Mouse (Mus musculus) midbrain, embryonic 12.5 days (tissue): ENCODE results near the gene Sema4d. TPM values are rescaled to one million over a fixed set of nuclear protein-coding genes. Genes with fewer than 3 reads are reported as not detected.

Source experiments
- ATAC-seq: fragments of 200-750 bp; cut with Nextera tagmentation; 2 replicates; pipeline ENCODE4 v1.8.0; 2017; ENCODE audit warnings: low read depth, moderate TSS enrichment, moderate library complexity; ENCODE audit not compliant: low FRiP score
- H3K27ac ChIP-seq: fragments of 300-500 bp; sonication (generic); replicated peaks from 2 replicates; pipeline ENCODE4 v1.5.1; 2016; ENCODE audit warnings: mild to moderate bottlenecking
- H3K27me3 ChIP-seq: fragments of 300-500 bp; sonication (generic); 2 replicates; pipeline ENCODE4 v1.6.1; 2016; ENCODE audit warnings: mild to moderate bottlenecking
- H3K36me3 ChIP-seq: fragments of 300-500 bp; sonication (generic); 2 replicates; pipeline ENCODE4 v1.6.1; 2016
- H3K4me1 ChIP-seq: fragments of 300-500 bp; sonication (generic); 2 replicates; pipeline ENCODE4 v1.6.1; 2016
- H3K4me2 ChIP-seq: fragments of 300-500 bp; sonication (generic); replicated peaks from 2 replicates; pipeline ENCODE4 v1.6.1; 2016; ENCODE audit warnings: mild to moderate bottlenecking, moderate library complexity
- H3K4me3 ChIP-seq: fragments of 300-500 bp; sonication (generic); 2 replicates; pipeline ENCODE4 v1.5.1; 2016; ENCODE audit warnings: mild to moderate bottlenecking
- H3K9ac ChIP-seq: fragments of 300-500 bp; sonication (generic); replicated peaks from 2 replicates; pipeline ENCODE4 v1.6.1; 2016; ENCODE audit warnings: mild to moderate bottlenecking, moderate library complexity
- H3K9me3 ChIP-seq: fragments of 300-500 bp; sonication (generic); 2 replicates; pipeline ENCODE4 v1.6.1; 2016; ENCODE audit warnings: mild to moderate bottlenecking
- WGBS: fragments of 180-500 bp; shearing (Covaris S2); methylation state at CpG from one replicate; pipeline ENCODE4 v1.1.7; 2016; 5-methylcytosine and 5-hydroxymethylcytosine counted together
- polyA plus RNA-seq: library from polyadenylated mRNA; unstranded; fragments of >200 nt; fragmentation: Nextera tagmentation; extraction: Ambion mirVana; gene quantifications from 2 replicates; pipeline ENCODE4 v1.2.1, GENCODE M21; 2016

Sema4d gene
- polyA plus RNA-seq, 1 experiment from 2014 or later: 4.9 TPM

DNA sequence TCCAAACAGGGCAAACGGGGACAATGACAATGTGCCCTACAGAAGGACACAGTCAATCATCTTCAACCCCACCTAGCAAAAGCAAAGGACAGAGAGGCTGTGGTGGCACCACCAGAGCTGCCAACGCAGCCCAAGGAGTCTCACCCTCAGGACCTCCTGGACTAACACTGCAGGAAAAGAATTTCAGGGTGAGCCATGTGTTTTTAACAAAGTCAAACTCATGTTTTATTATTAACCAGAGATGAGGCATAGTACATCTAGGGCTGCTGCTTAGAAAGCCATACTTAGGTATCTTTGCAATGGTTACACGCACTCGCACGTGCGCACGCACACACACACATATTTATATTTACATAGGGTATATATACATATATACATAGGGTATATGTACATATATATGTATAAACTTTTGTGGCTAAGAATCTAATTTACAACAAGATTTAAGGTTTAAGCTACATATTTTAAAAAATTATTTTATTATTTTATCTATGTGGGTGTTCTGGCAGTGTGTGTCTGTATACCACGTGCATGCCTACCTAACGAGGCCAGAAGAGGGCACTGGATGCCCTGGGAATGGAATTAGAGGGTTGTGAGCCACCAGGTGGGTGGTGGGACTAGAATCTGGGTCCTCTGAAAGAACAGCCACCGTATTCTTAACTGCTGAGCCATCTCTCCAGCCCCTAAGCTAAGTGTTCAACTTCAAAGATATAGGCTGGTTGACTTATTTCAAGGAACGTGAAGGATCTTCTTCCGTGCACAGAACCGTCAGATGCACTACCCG, 22.7 kb downstream of the Sema4d start:
- no peak for ATAC-seq
- Histone ChIP-seq H3K9ac (no peak overlapping the region), H3K36me3 (no peaks in the 10 kb centered on the region), H3K4me3 (no peak overlapping the region), H3K27ac (no peak overlapping the region), H3K4me2 (no peak overlapping the region), H3K9me3 (no peaks in the 10 kb centered on the region), H3K4me1 (no peaks in the 10 kb centered on the region), H3K27me3 (no peaks in the 10 kb centered on the region)
- WGBS: 93% methylated on average over 14 of the region's 14 CpGs

DNA sequence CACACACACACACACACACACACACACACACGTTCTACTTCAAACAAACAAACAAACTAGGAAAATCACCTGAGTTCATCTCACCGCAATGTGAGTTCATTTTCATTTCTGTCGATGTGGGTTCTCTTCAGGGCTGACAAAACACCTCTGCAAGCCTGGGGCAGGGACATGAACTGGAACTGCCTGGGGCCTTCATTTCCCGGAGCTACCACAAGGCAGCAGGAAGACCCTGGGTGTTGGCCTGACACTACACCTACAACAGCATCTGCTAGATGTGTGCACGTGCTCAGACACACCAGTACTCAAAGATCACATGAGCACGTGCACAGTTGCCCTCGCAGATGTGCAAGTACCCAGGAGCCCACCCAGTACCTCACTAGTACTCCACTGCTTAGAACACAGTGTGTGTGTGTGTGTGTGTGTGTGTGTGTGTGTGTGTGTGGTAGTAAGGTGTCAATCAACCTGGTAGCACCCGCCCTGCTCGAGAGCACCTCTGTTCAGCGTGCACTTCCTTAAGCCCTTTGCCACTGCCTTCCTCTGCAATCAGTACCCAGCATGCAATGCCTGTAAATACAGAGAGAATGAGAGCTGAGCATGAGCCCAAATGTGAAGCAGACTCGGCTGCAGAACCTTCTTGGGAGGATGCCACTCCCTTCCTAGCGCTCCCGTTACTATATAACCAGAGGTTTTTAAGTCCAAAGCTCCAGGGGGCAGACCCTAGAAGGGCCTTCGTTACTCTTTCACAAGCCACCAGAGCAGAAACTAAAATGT, 25.4 kb downstream of the Sema4d start:
- no peaks in the 10 kb centered on the region for H3K27me3 ChIP-seq
- no peaks in the 10 kb centered on the region for H3K4me1 ChIP-seq
- H3K4me3 ChIP-seq: no peak overlapping the region
- 82% methylated on average over 14 of the region's 14 CpGs for WGBS
- no peak for ATAC-seq
- H3K9ac ChIP-seq: no peak overlapping the region
- no peaks in the 10 kb centered on the region for H3K36me3 ChIP-seq
- H3K27ac ChIP-seq: no peak overlapping the region
- no peak overlapping the region for H3K4me2 ChIP-seq
- no peaks in the 10 kb centered on the region for H3K9me3 ChIP-seq

DNA sequence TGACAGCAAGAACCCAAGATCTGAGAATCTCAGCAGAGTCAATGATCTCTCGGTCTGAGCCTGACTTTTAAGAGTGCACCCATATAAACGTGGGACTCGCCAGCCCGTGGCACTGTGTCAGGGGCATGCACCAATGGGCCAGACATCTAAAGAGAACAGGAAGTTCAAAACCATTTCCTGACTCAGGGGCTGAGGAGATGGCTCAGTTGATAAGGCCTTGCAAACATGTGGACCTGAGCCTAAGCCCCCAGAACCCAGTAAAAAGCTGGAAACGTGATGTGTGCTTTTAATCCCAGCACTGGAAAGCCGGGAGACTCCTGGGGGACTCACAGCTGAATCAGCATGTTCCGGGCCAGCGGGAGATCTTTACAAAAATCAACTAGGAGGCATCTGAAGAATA, 26.0 kb downstream of the Sema4d start:
- WGBS: 76% methylated on average over 8 of the region's 8 CpGs
- H3K27me3 ChIP-seq: no peaks in the 10 kb centered on the region
- no peaks in the 10 kb centered on the region for H3K36me3 ChIP-seq
- ATAC-seq: no peak
- no peak overlapping the region for H3K9ac ChIP-seq
- no peak overlapping the region for H3K4me2 ChIP-seq
- no peak overlapping the region for H3K4me3 ChIP-seq
- H3K9me3 ChIP-seq: no peaks in the 10 kb centered on the region
- no peak overlapping the region for H3K27ac ChIP-seq
- no peaks in the 10 kb centered on the region for H3K4me1 ChIP-seq

DNA sequence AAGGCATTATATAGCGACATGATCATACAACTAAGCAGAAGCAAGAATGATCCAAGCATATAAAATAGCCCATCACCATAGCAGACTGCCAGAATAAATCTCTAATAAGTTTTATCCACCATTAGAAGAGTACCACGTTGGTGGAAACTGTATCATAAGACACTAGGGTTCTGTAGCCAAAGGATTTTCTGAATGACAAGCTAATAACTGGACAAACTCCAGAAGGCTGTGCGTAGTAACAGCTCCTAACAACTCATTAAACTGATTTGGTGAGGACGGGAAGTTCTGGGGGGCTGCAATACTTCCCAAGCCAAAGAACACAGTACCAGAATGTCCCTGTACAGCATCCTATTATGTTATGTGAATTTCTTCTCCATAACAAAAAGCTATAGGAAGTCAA, 26.8 kb downstream of the Sema4d start:
- Histone ChIP-seq H3K36me3 (no peaks in the 10 kb centered on the region), H3K9me3 (no peaks in the 10 kb centered on the region), H3K4me1 (peaks cover 6% of the 10 kb centered on the region), H3K27me3 (no peaks in the 10 kb centered on the region), H3K9ac (no peak overlapping the region), H3K4me2 (no peak overlapping the region), H3K27ac (no peak overlapping the region), H3K4me3 (no peak overlapping the region)
- 87% methylated on average over 4 of the region's 4 CpGs for WGBS
- no peak for ATAC-seq

DNA sequence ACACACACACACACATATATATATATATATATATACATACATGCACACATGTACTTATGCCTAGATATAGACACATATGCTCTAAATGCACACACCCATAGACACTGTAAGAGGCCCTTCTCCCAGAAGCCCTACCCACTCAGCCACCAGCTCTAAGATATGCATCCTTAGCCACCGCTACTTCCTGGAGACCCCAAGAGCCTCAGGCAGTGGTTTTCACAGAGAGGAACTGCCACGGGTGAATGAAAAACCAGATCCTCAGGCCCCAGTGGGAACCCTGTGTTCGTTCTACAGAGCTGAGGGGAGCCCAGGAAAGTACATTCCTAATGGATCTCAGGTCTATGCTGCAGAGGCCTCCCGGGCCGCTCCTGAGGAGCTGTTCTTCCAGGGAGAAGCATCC, 28.2 kb downstream of the Sema4d start:
- Histone ChIP-seq H3K27ac (no peak overlapping the region), H3K27me3 (no peaks in the 10 kb centered on the region), H3K4me3 (no peak overlapping the region), H3K4me2 (no peak overlapping the region), H3K9ac (no peak overlapping the region), H3K4me1 (peaks cover 17% of the 10 kb centered on the region), H3K36me3 (no peaks in the 10 kb centered on the region), H3K9me3 (no peaks in the 10 kb centered on the region)
- WGBS: 80% methylated on average over 5 of the region's 5 CpGs
- ATAC-seq: no peak

DNA sequence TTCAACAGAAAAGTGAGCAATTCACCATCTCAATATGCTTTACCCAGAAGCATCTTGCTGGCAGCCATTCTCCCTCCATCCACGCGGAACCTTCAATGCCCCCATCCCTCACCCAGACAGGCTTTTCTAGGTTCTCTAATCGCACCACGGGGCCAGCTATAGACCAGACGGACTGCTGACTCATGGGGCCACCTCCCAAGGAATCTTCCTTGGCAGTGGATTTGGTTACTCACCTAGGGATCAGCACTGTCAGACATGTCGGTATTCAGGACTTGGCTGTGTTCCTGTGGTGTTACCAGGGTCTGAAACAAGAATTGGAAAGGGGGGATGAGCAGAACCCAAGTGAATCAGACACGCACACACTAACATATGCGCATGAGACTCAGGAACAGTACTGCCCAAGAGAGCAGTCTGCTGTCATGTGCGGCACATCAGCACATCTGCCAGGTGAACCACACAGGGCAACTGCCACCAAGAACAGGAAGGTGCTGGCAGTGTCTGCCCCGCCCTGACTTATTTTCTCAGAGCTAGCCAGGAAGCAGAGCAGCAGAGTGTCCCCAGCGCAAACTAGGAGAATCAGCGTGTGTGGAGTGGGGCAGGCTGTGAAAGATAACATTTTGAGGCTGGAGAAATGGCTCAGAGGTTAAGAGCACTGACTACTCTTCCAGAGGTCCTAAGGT, 30.4 kb downstream of the Sema4d start:
- Histone ChIP-seq H3K27ac (no peak overlapping the region), H3K4me3 (no peak overlapping the region), H3K4me2 (no peak overlapping the region), H3K36me3 (no peaks in the 10 kb centered on the region), H3K9me3 (no peaks in the 10 kb centered on the region), H3K4me1 (peaks cover 20% of the 10 kb centered on the region), H3K9ac (no peak overlapping the region), H3K27me3 (no peaks in the 10 kb centered on the region)
- 87% methylated on average over 12 of the region's 12 CpGs for WGBS
- no peak for ATAC-seq

DNA sequence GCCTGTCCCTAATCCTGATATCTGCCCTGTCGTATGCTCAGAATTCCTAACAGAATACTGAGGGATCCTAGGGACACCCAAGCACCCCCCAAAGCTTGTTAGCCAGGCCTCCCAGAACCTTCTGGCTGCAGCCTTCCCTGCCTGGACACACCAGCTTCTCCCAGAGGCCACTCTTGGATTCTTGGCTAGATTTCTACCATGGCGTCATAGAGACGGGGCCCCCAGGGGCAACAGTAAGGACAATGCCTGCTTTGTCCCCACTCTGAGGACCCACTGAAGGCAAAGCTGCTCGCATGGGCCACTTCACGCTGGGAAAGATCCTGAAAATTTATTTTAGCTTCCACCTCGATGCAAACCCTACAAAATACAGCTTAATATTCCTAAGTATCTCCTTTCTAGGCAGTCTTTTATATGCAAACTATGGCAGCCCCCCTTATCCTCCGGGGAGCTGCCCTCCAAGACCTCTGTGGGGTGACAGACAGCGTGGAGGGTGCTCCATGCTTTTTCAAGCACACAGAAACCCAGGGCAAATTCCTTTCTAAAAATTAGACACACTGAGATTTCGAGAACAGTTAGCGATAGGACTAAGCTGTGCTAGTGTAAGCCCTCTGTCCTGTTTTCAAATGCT, 32.2 kb downstream of the Sema4d start:
- Histone ChIP-seq H3K4me2 (no peak overlapping the region), H3K9ac (no peak overlapping the region; the same call in 1 of the 2 replicates), H3K9me3 (no peaks in the 10 kb centered on the region), H3K4me1 (peaks cover 24% of the 10 kb centered on the region), H3K36me3 (no peaks in the 10 kb centered on the region), H3K27me3 (no peaks in the 10 kb centered on the region), H3K4me3 (no peak overlapping the region), H3K27ac (peak overlapping the region; percentile 70)
- peak; percentile 66 for ATAC-seq
- WGBS: 22% methylated on average over 10 of the region's 10 CpGs

DNA sequence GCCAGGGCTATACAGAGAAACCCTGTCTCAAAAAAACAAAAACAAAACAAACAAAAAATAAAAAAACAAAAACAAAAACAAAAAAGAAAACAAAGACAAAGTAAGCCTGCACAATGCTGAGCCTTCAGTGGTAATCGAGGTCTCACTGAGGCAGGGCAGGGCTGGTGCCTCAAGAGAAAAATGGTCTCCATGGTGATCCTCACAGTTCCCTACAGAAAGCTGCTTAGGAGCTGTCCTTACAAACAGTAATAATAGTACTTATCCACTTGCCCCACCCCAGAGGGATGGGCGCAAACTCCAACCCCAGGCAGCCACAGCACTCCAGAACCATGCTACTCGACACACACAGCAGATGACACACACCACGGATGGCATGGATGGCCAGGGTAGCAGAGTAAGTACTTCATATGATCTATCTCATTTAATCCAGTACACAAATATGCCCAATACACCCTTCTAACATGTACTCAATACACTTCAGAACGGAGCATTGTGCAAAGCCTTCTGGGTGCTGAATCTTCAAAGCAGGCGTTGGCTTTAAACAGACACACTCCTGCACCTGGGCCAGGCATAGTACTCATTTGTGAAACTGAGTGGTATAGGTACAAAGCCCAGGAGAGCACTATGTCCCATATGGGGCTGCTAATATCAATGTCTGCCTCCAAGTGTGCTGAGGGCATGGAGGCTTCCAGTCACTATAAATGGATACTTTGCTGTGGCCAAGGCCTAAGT, 34.1 kb downstream of the Sema4d start:
- Histone ChIP-seq H3K36me3 (no peaks in the 10 kb centered on the region), H3K4me3 (no peak overlapping the region), H3K9me3 (no peaks in the 10 kb centered on the region), H3K4me1 (peaks cover 24% of the 10 kb centered on the region), H3K27me3 (no peaks in the 10 kb centered on the region), H3K27ac (no peak overlapping the region), H3K9ac (no peak overlapping the region), H3K4me2 (no peak overlapping the region)
- 87% methylated on average over 6 of the region's 6 CpGs for WGBS
- ATAC-seq: no peak

DNA sequence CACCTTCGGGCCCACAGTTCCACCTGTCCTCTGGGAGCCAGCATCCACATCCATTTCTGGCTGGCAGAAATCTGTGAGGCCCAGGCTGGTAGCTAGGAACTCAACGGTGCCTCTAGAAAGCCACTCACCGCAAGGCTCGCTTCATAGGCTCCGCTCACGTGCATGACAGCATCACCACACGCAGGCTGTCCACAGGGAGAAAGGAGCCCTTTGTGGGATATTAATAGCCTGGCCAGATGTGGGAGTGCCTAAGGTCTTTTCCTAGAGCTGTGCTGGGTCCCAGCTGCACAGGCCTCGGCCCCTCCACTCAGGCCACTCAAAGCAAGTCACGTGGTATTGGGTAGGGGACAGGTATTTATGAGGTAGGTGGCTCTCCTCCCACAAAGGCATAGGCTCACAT, 35.1 kb downstream of the Sema4d start:
- H3K9me3 ChIP-seq: no peaks in the 10 kb centered on the region
- no peaks in the 10 kb centered on the region for H3K36me3 ChIP-seq
- WGBS: 92% methylated on average over 9 of the region's 9 CpGs
- no peak overlapping the region for H3K27ac ChIP-seq
- no peak overlapping the region for H3K4me3 ChIP-seq
- H3K27me3 ChIP-seq: no peaks in the 10 kb centered on the region
- H3K9ac ChIP-seq: no peak overlapping the region
- peaks cover 34% of the 10 kb centered on the region for H3K4me1 ChIP-seq
- no peak overlapping the region for H3K4me2 ChIP-seq
- no peak for ATAC-seq

DNA sequence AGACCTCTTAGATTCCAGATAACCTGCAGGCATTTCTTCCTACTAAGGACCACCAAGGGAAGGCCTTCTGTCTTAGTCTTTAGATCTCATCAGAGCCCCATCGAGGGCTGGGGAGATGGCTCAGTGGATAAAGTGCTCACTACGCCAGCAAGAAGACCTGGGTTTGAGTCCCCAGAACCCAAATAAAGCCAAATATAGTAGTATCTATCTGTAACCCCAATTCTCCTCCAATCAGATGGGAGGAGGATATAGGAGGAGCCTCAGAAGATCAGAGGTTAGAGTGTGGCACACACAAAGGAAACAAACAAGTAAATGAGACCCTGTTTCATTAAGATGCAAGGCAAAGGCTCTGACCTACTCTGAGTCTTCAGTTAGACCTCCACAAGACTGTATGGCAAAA, 36.4 kb downstream of the Sema4d start:
- Histone ChIP-seq H3K4me1 (peaks cover 44% of the 10 kb centered on the region), H3K36me3 (no peaks in the 10 kb centered on the region)
- ATAC-seq: no peak

DNA sequence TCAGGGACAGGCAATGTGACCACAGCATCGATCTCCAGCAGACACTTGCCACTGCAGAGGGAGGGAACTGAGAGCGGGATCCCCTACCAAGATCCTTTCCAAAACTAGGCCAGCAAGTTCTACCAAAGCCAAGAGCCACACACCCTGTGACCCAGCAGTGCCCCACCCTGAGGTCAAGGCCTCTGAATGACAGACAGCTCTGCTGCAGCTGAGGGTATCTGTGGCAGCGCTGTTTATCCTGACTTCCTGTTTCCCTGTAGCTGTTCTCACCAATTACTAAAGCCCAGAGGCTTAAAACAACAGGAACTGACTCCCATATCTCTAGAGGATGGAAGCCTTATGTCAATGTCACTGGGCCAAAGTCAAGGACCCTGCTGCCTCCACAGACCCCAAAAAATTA, 37.0 kb downstream of the Sema4d start:
- no peaks in the 10 kb centered on the region for H3K9me3 ChIP-seq

More for the DNA sequence above, 36.4 kb downstream of the Sema4d start:
- Histone ChIP-seq H3K27me3 (no peaks in the 10 kb centered on the region; the same call in 1 of the 2 replicates), H3K27ac (no peak overlapping the region), H3K9me3 (no peaks in the 10 kb centered on the region), H3K9ac (no peak overlapping the region), H3K4me2 (no peak overlapping the region), H3K4me3 (no peak overlapping the region)
- WGBS: 83% methylated on average over 2 of the region's 2 CpGs

More for the DNA sequence above, 37.0 kb downstream of the Sema4d start:
- no peaks in the 10 kb centered on the region for H3K36me3 ChIP-seq
- no peak overlapping the region for H3K4me3 ChIP-seq
- H3K27me3 ChIP-seq: no peaks in the 10 kb centered on the region; the same call in 1 of the 2 replicates
- no peak overlapping the region for H3K9ac ChIP-seq
- H3K27ac ChIP-seq: no peak overlapping the region
- ATAC-seq: no peak
- no peak overlapping the region for H3K4me2 ChIP-seq
- peaks cover 38% of the 10 kb centered on the region for H3K4me1 ChIP-seq
- 74% methylated on average over 3 of the region's 3 CpGs for WGBS
